Mouse (Mus musculus) kidney, adult 9 months (tissue): ENCODE data around the gene Retreg3.

Experiments
- DNase-seq: peaks from one replicate; pipeline ENCODE4 v3.0.0; 2022

The Retreg3 gene

GRCm38 (mm10) chr11:101071810-101072428, 47.8 kb downstream of the Retreg3 start:
- no peak for DNase-seq

- no peak for DNase-seq
Observed at GRCm38 (mm10) chr11:101070987-101071386, 48.7 kb downstream of the Retreg3 start.

GRCm38 (mm10) chr11:101070189-101070527, 49.5 kb downstream of the Retreg3 start:
- DNase-seq: no peak

- peak; percentile 97 for DNase-seq
Observed at GRCm38 (mm10) chr11:101069391-101070188, 50.1 kb downstream of the Retreg3 start, which contains the start of gene Naglu. Naglu (plus strand) TSS chr11:101070012.

- peak; percentile 94 for DNase-seq
Observed at GRCm38 (mm10) chr11:101066549-101067412, 52.9 kb downstream of the Retreg3 start.

- peak; percentile 4 for DNase-seq
Observed at GRCm38 (mm10) chr11:101065002-101065401, 54.7 kb downstream of the Retreg3 start.

GRCm38 (mm10) chr11:101064462-101064861, 55.2 kb downstream of the Retreg3 start:
- DNase-seq: no peak

- peak; percentile 36 for DNase-seq
Observed at GRCm38 (mm10) chr11:101063676-101064327, 55.9 kb downstream of the Retreg3 start.

- DNase-seq: peak; percentile 36
Observed at GRCm38 (mm10) chr11:101062971-101063675, 56.6 kb downstream of the Retreg3 start.

- DNase-seq: peak; percentile 35
Observed at GRCm38 (mm10) chr11:101062165-101062884, 57.4 kb downstream of the Retreg3 start.

GRCm38 (mm10) chr11:101061049-101061448, 58.6 kb downstream of the Retreg3 start:
- DNase-seq: no peak

GRCm38 (mm10) chr11:101060126-101060525, 59.6 kb downstream of the Retreg3 start:
- peak; percentile 53 for DNase-seq

- DNase-seq: no peak
Observed at GRCm38 (mm10) chr11:101059473-101059872, 60.2 kb downstream of the Retreg3 start.

GRCm38 (mm10) chr11:101058726-101059125, 61.0 kb downstream of the Retreg3 start:
- peak; percentile 22 for DNase-seq

- DNase-seq: peak; percentile 85
Observed at GRCm38 (mm10) chr11:101057860-101058259, 61.8 kb downstream of the Retreg3 start.

GRCm38 (mm10) chr11:101056885-101057284, 62.8 kb downstream of the Retreg3 start:
- peak; percentile 13 for DNase-seq

- DNase-seq: no peak
Observed at GRCm38 (mm10) chr11:101055418-101055817, 64.3 kb downstream of the Retreg3 start.

- DNase-seq: no peak
Observed at GRCm38 (mm10) chr11:101053974-101054373, 65.7 kb downstream of the Retreg3 start.

- DNase-seq: no peak
Observed at GRCm38 (mm10) chr11:101052751-101053473, 66.8 kb downstream of the Retreg3 start.

- DNase-seq: no peak
Observed at GRCm38 (mm10) chr11:101051617-101052016, 68.1 kb downstream of the Retreg3 start.

- DNase-seq: no peak
Observed at GRCm38 (mm10) chr11:101051051-101051493, 68.6 kb downstream of the Retreg3 start.
